Comparison of ENCODE assay signal across 21 mouse cellular contexts in genomic region chr1:18974860-18975439, GRCm38 (mm10).
"Had no signal": no experiment of that assay in that cellular context is flagged by ENCODE, and none has a peak within 500 bp of the region (broad histone marks: within the 10 kb centered on the region; RNA-seq: fewer than 3 reads in every experiment).

No protein-coding gene starts in this region.

- H3K27me3 ChIP-seq: intestine, embryonic 15.5 days; limb, embryonic 12.5 days; limb, embryonic 15.5 days; neural tube, embryonic 12.5 days; neural tube, embryonic 15.5 days had no signal

- ATAC-seq: intestine, embryonic 15.5 days; liver, postnatal 0 days; lung, postnatal 0 days had no signal

- H3K36me3 ChIP-seq: intestine, embryonic 15.5 days; limb, embryonic 12.5 days; limb, embryonic 15.5 days; neural tube, embryonic 12.5 days; neural tube, embryonic 15.5 days had no signal

- H3K4me1 ChIP-seq: intestine, embryonic 15.5 days; limb, embryonic 12.5 days; limb, embryonic 15.5 days; neural tube, embryonic 12.5 days; neural tube, embryonic 15.5 days had no signal

- H3K4me3 ChIP-seq: intestine, embryonic 15.5 days; limb, embryonic 12.5 days; limb, embryonic 15.5 days; neural tube, embryonic 12.5 days; neural tube, embryonic 15.5 days had no signal

- DNase-seq: kidney, adult 2 months; kidney, postnatal 10 days; left cerebral cortex, postnatal 4 days; liver, postnatal 0 days; lung, embryonic 14.5 days; right cerebral cortex, adult 18-20 months; right cerebral cortex, postnatal 14 days; right cerebral cortex, postnatal 4 days; thymus, adult 2 months; thymus, postnatal 14 days; thymus, postnatal 4 days had no signal

- H3K9me3 ChIP-seq: intestine, embryonic 15.5 days; limb, embryonic 12.5 days; limb, embryonic 15.5 days; neural tube, embryonic 12.5 days; neural tube, embryonic 15.5 days had no signal

- H3K9ac ChIP-seq: intestine, embryonic 15.5 days; limb, embryonic 12.5 days; limb, embryonic 15.5 days; liver, embryonic 14.5 days; liver, postnatal 0 days; lung, embryonic 14.5 days; neural tube, embryonic 12.5 days; neural tube, embryonic 15.5 days had no signal

- H3K27ac ChIP-seq: intestine, embryonic 15.5 days; limb, embryonic 12.5 days; limb, embryonic 15.5 days; liver, embryonic 14.5 days; macrophage; neural tube, embryonic 12.5 days; neural tube, embryonic 15.5 days; stomach, postnatal 0 days had no signal

- H3K4me2 ChIP-seq: intestine, embryonic 15.5 days; limb, embryonic 12.5 days; limb, embryonic 15.5 days; liver, embryonic 11.5 days; lung, embryonic 14.5 days; neural tube, embryonic 12.5 days; neural tube, embryonic 15.5 days had no signal
